Mouse (Mus musculus): ENCODE measurements around the gene Gclc.

The Gclc gene

DNA sequence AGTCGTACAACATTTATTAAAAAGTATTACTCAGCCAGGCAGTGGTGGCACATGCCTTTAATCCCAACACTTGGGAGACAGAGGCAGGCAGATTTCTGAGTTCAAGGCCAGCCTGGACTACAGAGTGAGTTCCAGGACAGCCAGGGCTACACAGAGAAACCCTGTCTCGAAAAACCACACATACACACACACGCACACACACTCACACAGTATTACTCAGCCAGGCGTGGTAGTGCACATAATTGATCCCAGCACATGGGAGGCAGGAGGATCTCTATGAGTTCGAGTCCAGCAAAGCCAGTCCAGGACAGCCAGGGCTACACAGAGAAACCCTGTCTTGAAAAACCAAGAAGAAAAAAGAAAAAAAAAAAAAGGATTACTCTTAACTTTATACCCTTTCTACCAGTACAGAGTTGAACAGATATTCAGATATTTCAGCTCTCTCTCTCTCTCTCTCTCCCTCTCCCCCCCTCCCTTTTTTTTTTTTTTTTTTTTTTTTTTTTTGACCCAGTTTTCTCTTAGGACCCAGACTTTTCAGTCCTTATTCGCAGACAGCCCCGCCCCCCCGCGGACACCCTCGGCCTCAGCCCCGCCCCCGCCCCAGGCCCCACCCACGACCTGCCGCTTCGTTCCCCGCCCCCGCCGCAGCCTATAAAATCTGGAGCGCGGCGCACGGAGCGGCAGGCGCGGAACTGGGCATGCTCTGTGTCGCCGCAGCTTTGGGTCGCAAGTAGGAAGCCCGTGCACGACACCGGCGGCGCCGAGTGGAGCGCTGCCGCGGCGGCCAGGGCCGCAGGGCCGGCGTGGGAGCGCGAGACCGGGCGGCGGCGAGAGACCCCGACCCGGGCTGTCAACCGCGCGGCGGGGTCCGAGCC, at the start of gene Gclc:
Gene Gclc (plus strand): TSS at position 683 of the 875 bp plus-strand sequence.
- peak; percentile 80 to 91 for DNase-seq (ENCODE audit: low spot score in 2 of 2)

DNA sequence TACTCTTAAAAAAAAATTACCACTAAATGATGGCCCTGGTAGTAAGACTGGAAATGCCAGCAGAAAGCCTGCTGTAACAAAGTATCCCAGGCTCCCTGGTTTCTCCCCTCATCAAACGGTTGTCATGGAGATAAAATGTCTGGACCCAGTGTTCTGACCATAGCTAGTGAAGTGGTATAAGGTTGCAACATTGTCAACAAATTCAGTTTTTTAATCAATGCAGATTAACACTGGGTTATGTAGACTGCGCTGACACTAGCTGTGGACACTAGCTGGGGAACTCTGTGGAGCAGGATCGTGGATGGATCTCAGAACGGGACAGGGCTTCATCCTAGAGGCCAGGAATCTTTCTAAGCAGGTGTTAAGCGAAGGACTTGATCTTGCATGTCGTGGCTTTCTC, 47.8 kb upstream of the Gclc start:
- no peak for DNase-seq (ENCODE audit: low spot score in 2 of 2)

- no peak for DNase-seq (ENCODE audit: low spot score in 2 of 2)
Measured at GRCm38 (mm10) chr9:77707433-77708139, 46.7 kb upstream of the Gclc start.

GRCm38 (mm10) chr9:77708950-77709349, 45.4 kb upstream of the Gclc start:
- no peak for DNase-seq (ENCODE audit: low spot score in 2 of 2)

GRCm38 (mm10) chr9:77711021-77711569, 43.2 kb upstream of the Gclc start:
- DNase-seq (ENCODE audit: low spot score in 2 of 2), result no peak

GRCm38 (mm10) chr9:77712816-77713215, 41.5 kb upstream of the Gclc start:
- no peak for DNase-seq (ENCODE audit: low spot score in 2 of 2)

GRCm38 (mm10) chr9:77713301-77713700, 41.0 kb upstream of the Gclc start:
- no peak for DNase-seq (ENCODE audit: low spot score in 2 of 2)

DNA sequence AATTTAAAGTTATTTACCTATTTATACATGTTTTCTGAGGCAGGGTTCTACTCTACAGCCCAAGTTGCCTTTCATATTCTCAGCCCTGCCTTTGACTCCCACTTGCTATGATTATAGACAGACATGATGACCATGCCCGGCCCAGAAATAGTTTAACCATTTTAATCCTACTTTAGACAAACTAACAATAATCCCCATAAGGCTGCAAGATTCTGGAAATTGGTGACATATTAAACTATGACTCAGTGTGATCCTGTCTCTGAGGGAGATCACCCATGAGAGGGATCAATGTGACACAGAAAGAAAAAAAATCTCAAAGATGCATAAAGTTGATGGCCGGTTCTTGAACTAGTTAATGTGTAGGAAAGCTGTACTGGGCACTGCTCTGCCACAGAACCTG, 39.1 kb upstream of the Gclc start:
- no peak for DNase-seq (ENCODE audit: low spot score in 2 of 2)

DNA sequence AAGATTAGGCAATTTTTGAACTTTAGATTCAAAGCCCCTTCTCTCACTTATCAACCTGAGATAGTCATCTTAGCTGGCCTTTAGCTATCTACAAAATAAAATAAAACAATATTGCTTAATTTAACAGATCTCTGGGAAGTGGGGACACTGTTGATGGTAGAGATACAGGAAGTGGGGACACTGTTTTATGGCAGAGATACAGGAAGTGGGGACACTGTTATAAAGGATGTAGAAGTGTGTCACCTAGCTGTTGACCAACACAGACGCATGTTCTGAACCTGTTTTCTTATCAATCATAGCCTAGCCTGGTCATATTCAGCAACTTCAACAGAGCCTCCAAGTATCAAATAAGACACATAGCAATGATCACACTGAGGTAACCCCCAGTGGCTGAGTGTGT, 38.3 kb upstream of the Gclc start:
- DNase-seq (ENCODE audit: low spot score in 2 of 2), result no peak

DNA sequence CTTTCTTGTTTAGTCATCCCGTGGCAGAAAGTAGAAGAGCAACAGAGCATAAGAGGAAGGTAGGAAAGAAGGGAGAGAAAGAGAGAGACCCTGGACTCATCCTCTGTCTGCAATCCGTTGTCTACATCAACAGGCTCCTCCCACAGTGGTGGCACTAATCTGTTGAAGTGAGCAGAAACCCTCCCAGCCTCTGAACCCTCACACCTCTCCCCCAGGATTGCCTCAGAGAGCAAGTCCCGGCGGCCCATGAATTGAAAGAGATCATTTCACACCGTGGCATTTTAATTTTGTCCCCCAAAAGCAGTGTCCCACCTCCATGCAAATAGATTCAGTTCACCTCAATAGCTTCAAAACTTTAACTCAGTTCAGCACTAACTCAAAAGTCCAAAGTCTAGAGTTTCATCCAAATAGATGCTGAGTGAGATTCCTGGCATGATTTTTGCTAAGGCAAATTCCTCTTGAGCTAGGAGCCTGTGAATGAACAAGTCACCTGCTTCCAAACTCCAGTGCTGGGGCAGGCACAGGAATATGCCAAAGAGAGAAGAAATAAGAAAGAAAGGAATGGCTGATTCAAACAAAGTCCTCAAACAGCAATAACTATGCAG, 36.4 kb upstream of the Gclc start:
- DNase-seq (ENCODE audit: low spot score in 2 of 2), result no peak

DNA sequence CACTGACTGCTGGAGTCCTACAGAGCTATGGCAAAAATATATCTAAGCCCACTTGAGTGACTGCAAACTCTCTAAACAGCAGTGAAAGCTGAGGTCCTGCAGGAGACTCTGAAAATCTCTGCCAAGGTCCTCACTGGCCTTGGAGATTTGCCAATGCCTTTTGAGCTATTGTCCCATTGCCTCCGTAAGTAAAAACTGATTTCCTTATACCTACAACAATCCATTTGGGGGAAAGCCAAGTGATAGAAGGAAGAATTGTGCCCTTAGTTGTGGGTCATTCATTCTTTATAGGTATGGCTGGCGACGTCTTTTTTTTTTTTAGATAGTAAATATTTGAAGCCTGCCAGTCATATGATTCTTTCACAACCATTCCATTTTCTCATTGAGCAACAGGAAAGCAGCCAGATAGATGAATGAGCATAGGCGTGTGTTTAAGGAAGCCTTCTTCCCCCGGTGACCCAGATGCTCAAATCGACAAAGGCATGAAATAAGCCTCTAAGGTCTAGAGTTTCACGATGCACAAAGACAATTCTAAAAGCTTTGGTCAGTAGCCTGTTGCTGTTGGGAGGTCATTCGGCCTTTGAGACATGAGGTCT, 35.4 kb upstream of the Gclc start:
- no peak for DNase-seq (ENCODE audit: low spot score in 2 of 2)

DNA sequence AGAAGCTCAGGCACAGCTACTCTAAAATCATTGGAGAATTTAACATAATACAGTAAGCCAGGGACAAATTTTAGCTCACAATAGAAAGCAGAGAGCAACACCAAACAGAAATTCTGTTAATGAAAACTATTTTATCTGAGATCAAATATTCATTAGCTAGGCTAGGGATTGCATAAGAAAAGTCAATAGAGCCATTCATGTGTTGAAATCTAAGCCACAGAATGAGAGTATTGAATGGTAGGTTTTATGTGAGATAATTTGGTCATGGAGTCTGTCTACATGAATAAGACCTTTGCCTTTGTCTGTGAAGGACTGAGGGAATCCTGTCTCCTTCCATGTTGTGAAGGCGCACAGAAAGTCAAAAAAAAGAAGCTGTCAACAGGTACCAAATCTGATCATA, 34.7 kb upstream of the Gclc start:
- DNase-seq (ENCODE audit: low spot score in 2 of 2), result no peak

- no peak for DNase-seq (ENCODE audit: low spot score in 2 of 2)
Measured at GRCm38 (mm10) chr9:77722381-77722780, 32.0 kb upstream of the Gclc start.

GRCm38 (mm10) chr9:77724216-77724615, 30.1 kb upstream of the Gclc start:
- DNase-seq (ENCODE audit: low spot score in 2 of 2), result no peak

DNA sequence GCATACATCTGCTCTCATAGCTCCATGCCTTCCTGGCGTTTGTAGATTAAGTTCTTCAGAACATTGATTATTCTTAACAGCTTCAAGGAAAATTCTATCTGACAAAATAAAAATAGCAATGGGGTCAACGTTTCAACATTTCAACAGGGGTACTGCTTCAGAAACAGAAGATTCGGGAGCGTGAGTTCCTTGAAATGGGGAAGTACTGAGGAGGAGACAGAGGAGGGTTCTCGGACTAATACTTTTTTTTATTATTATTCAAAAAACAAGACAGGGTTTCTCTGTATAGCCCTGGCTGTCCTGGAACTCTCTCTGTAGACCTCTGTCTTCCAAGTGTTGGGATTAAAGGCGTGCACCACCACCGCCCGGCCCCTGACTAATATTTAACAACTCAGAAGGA, 28.9 kb upstream of the Gclc start:
- DNase-seq (ENCODE audit: low spot score in 2 of 2), result no peak

DNA sequence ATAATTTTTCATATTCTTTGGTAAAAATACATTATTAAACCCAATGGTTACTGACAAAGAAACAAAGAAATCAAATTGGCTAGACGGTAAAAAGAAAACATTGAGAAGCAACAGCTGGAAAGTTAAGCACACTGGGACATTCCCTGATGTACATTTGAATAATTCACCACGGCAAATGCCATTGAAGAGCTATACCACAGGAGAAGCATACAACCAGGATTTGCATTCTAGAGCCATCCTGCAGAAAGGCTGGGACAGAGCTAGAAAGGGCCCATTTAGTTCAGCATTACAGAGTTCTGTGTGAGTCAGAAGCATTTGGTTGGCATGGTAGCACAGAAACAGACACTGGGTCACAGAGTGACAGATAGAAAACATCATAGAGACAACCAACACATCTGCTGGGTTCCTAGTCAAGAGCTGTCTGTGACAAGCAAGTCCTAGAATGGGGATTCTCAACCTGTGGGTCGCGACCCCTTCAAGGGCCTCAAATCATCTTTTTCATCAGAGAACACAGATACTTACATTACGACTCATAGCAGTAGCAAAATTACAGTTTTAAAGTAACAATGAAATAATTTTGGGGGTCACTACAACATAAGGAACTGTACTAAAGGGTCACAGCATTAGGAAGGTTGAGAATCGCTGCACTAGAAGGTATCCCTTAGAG, 28.2 kb upstream of the Gclc start:
- DNase-seq (ENCODE audit: low spot score in 2 of 2), result no peak

GRCm38 (mm10) chr9:77727012-77727411, 27.3 kb upstream of the Gclc start:
- DNase-seq (ENCODE audit: low spot score in 2 of 2), result no peak

DNA sequence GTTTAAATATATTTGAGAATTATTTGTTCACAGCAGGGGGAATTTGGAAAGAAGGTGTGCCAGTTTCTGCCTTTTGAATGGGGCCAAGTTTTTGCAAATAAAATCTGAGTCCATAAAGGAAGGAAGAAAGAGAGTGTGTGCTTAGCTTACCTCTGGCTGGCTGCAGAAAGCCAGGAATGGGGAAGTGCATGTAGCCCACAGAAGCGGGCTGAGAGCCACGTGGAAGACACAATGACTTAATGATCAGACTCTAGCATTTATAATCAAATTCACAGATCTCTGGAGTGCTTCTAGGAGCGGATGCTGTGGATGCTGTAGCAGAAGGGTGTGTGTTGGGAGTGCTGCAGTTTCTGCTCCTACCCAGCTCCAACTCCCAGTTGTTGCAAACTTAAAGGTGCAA, 22.3 kb upstream of the Gclc start:
- DNase-seq (ENCODE audit: low spot score in 2 of 2), result no peak

GRCm38 (mm10) chr9:77737298-77738041, 16.9 kb upstream of the Gclc start:
- DNase-seq (ENCODE audit: low spot score in 2 of 2), result no peak

DNA sequence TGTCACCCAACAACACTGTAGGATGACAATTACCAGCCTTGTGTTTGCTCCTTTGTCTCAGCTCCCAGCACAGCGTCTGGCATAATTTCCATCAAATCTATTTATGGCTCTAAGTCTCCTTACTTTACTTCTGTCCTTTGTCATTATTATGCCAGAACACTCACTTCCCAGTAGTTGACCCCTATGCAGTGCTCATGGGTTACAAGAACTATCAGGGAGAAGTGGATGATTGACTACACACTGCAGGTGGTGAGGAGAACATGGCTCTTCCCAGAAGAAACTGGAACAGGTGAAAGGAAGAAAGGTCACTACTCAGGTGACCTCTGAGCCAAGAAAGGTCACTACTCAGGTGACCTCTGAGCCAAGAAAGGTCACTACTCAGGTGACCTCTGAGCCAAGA, 12.9 kb upstream of the Gclc start:
- DNase-seq (ENCODE audit: low spot score in 2 of 2), result no peak

DNA sequence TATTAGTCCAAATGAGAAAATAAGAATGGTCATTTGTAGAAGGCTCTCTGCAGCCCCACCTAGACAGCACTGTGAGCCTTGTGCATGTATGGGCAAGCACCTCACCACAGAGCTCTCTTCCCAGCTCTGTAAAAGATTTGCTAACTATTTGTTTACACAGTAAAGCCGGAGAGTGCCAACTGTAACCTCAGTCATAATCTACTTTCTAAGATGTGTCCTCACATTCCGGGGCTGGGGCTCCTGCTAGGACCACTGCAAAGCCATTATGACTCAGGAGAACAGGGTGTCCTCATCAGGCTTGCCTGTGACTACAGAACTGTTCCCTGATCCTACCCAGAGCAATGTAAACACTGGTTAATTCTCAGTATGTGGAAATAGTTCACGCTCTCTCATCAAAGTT, 9.5 kb upstream of the Gclc start:
- DNase-seq (ENCODE audit: low spot score in 2 of 2), result no peak
